Mouse (Mus musculus): Measurements from ENCODE around the gene Tspan15. TPM values are rescaled to one million over a fixed set of nuclear protein-coding genes. Genes with fewer than 3 reads are reported as not detected.

Tspan15 gene
- total and polyA plus RNA-seq, 3 experiments, result 6.1 to 17.7 (median 8.1) TPM

GRCm38 (mm10) chr10:62194461-62194860 lies 36.6 kb downstream of the Tspan15 start:
- H3K79me2 ChIP-seq (replicated peaks; ENCODE audit: control insufficient read depth, insufficient read depth, low read length), result no peaks in the 10 kb centered on the region
- no peaks in the 10 kb centered on the region for H3K27me3 ChIP-seq (ENCODE audit: control insufficient read depth, insufficient read depth, low read length)
- TF ChIP-seq POLR2A (IDR thresholded peaks at IDR 0.05; ENCODE audit: insufficient read depth, low read depth, low read length), result no peak
- no peak for TF ChIP-seq CTCF (IDR thresholded peaks at IDR 0.05)
- no peak for TF ChIP-seq EP300 (IDR thresholded peaks at IDR 0.05; ENCODE audit: insufficient read depth, low read depth, low read length)
- no peak overlapping the region for H3K9ac ChIP-seq (ENCODE audit: low read depth, low read length)
- H3K27ac ChIP-seq, result no peak overlapping the region
- H3K4me3 ChIP-seq, result no peak overlapping the region
- intact Hi-C loops (cut with DNase I), result loop anchor here (5.0 kb wide), 1 partner anchor 293 kb away; the partner anchor contains the start of gene Vps26a
- 72% methylated on average over 5 of the region's 5 CpGs for WGBS
- no peak for DNase-seq
- 0 out of 2 replicates have a peak, but pooled peaks cover 2% of the 10 kb centered on the region for H3K36me3 ChIP-seq (ENCODE audit: control insufficient read depth, insufficient read depth, low read length)
- 0 out of 2 replicates have a peak, but pooled peaks cover 2% of the 10 kb centered on the region for H3K4me1 ChIP-seq (ENCODE audit: control insufficient read depth, insufficient read depth, low read length)

DNA sequence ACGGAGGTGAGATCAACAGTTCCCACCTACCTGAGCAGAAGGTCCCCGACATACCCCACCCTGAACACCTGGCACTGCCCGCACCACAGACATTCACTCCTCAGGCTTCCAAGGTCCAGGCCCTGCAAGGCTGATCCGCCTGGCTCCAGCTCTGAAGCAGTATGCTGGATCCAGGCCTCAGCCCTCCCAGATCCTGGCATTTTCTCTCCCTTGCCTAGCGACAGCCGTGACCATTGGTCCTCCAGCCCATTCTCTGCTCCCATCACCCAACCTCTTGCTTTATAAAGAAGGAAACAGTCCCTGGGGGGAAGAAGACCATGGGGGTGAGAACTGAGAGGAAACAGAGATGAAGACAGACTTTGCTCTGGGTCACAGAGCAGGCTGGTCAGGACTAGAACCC lies 37.0 kb downstream of the Tspan15 start:
- no peak for DNase-seq
- Histone ChIP-seq H3K4me3 (no peak overlapping the region), H3K79me2 (replicated peaks; ENCODE audit: control insufficient read depth, insufficient read depth, low read length) (no peaks in the 10 kb centered on the region), H3K27ac (no peak overlapping the region), H3K36me3 (ENCODE audit: control insufficient read depth, insufficient read depth, low read length) (no peaks in the 10 kb centered on the region), H3K27me3 (ENCODE audit: control insufficient read depth, insufficient read depth, low read length) (no peaks in the 10 kb centered on the region), H3K9ac (ENCODE audit: low read depth, low read length) (no peak overlapping the region), H3K4me1 (ENCODE audit: control insufficient read depth, insufficient read depth, low read length) (0 out of 2 replicates have a peak, but pooled peaks cover 2% of the 10 kb centered on the region)
- intact Hi-C loops (cut with DNase I), result loop anchor here (5.0 kb wide), 1 partner anchor 293 kb away; the partner anchor contains the start of gene Vps26a
- WGBS, result 88% methylated on average over 6 of the region's 6 CpGs
- no peak for TF ChIP-seq CTCF (IDR thresholded peaks at IDR 0.05)
- no peak for TF ChIP-seq POLR2A (IDR thresholded peaks at IDR 0.05; ENCODE audit: insufficient read depth, low read depth, low read length)
- no peak for TF ChIP-seq EP300 (IDR thresholded peaks at IDR 0.05; ENCODE audit: insufficient read depth, low read depth, low read length)

DNA sequence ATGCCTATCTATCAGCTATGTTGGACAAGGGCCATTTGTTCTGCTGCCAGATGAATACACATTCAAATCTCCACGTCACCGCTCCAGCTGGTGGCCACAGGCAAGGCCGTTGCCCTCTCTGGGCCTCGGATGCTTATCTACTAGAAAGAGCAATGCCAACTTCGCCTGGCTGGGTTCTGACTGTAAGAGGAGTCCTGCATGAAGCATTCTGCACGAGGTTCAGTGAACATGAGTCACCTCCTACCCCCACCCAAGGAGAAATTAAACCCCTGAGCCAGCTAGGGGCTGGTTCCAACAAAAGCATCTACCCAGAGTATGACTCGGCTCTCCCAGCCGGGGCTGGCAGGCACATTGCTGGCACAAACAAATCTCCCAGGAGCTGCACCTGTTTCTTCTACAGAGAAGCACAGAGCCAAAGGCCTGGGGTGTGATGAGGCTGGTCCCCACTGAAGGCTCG lies 38.3 kb downstream of the Tspan15 start:
- intact Hi-C loops (cut with DNase I), result loop anchor here (5.0 kb wide), 1 partner anchor 295 kb away; the partner anchor contains the start of gene Vps26a
- peak in 1 of 2 experiments; percentile 47 for DNase-seq
- Histone ChIP-seq H3K4me1 (ENCODE audit: control insufficient read depth, insufficient read depth, low read length) (no peaks in the 10 kb centered on the region), H3K4me3 (no peak overlapping the region), H3K79me2 (replicated peaks; ENCODE audit: control insufficient read depth, insufficient read depth, low read length) (no peaks in the 10 kb centered on the region), H3K36me3 (ENCODE audit: control insufficient read depth, insufficient read depth, low read length) (no peaks in the 10 kb centered on the region), H3K9ac (ENCODE audit: low read depth, low read length) (no peak overlapping the region), H3K27me3 (ENCODE audit: control insufficient read depth, insufficient read depth, low read length) (no peaks in the 10 kb centered on the region), H3K27ac (no peak overlapping the region)
- WGBS, result 45% methylated on average over 9 of the region's 9 CpGs
- no peak for TF ChIP-seq POLR2A (IDR thresholded peaks at IDR 0.05; ENCODE audit: insufficient read depth, low read depth, low read length)
- TF ChIP-seq CTCF (IDR thresholded peaks at IDR 0.05), result no peak

- TF ChIP-seq EP300 (IDR thresholded peaks at IDR 0.05; ENCODE audit: insufficient read depth, low read depth, low read length) (no peak), POLR2A (IDR thresholded peaks at IDR 0.05; ENCODE audit: insufficient read depth, low read depth, low read length) (no peak), CTCF (IDR thresholded peaks at IDR 0.05) (no peak)
- H3K79me2 ChIP-seq (replicated peaks; ENCODE audit: control insufficient read depth, insufficient read depth, low read length), result no peaks in the 10 kb centered on the region
- H3K36me3 ChIP-seq (ENCODE audit: control insufficient read depth, insufficient read depth, low read length), result no peaks in the 10 kb centered on the region
- intact Hi-C loops (cut with DNase I), result loop anchor here (5.0 kb wide), 1 partner anchor 296 kb away; the partner anchor contains the start of gene Vps26a
- WGBS, result 96% methylated on average over 7 of the region's 7 CpGs
- no peak for DNase-seq
- no peak overlapping the region for H3K27ac ChIP-seq
- H3K4me3 ChIP-seq, result no peak overlapping the region
- no peaks in the 10 kb centered on the region for H3K4me1 ChIP-seq (ENCODE audit: control insufficient read depth, insufficient read depth, low read length)
- H3K27me3 ChIP-seq (ENCODE audit: control insufficient read depth, insufficient read depth, low read length), result no peaks in the 10 kb centered on the region
- no peak overlapping the region for H3K9ac ChIP-seq (ENCODE audit: low read depth, low read length)
Measured at GRCm38 (mm10) chr10:62190821-62191220, 40.2 kb downstream of the Tspan15 start.

GRCm38 (mm10) chr10:62189910-62190309 lies 41.1 kb downstream of the Tspan15 start:
- peak in 1 of 2 experiments; percentile 45 for DNase-seq
- Histone ChIP-seq H3K9ac (ENCODE audit: low read depth, low read length) (no peak overlapping the region), H3K36me3 (ENCODE audit: control insufficient read depth, insufficient read depth, low read length) (no peaks in the 10 kb centered on the region), H3K4me1 (ENCODE audit: control insufficient read depth, insufficient read depth, low read length) (no peaks in the 10 kb centered on the region), H3K4me3 (peak overlapping the region; percentile 26), H3K27ac (peak overlapping the region; percentile 73), H3K79me2 (replicated peaks; ENCODE audit: control insufficient read depth, insufficient read depth, low read length) (no peaks in the 10 kb centered on the region), H3K27me3 (ENCODE audit: control insufficient read depth, insufficient read depth, low read length) (no peaks in the 10 kb centered on the region)
- intact Hi-C loops (cut with DNase I), result loop anchor here (5.0 to 10.0 kb wide), 4 partner anchors 195 to 315 kb away; partner anchors contain the start of gene Vps26a
- TF ChIP-seq CTCF (IDR thresholded peaks at IDR 0.05) (no peak), EP300 (IDR thresholded peaks at IDR 0.05; ENCODE audit: insufficient read depth, low read depth, low read length) (no peak), POLR2A (IDR thresholded peaks at IDR 0.05; ENCODE audit: insufficient read depth, low read depth, low read length) (no peak)
- 83% methylated on average over 4 of the region's 4 CpGs for WGBS

- no peaks in the 10 kb centered on the region for H3K36me3 ChIP-seq (ENCODE audit: control insufficient read depth, insufficient read depth, low read length)
- H3K27me3 ChIP-seq (ENCODE audit: control insufficient read depth, insufficient read depth, low read length), result no peaks in the 10 kb centered on the region
- TF ChIP-seq CTCF (IDR thresholded peaks at IDR 0.05), result no peak
- WGBS, result 38% methylated on average over 3 of the region's 3 CpGs
- intact Hi-C loops (cut with DNase I), result loop anchor here (10.0 kb wide), 3 partner anchors 195 to 315 kb away; no protein-coding TSS in a partner anchor
- H3K4me3 ChIP-seq, result no peak overlapping the region
- no peak overlapping the region for H3K9ac ChIP-seq (ENCODE audit: low read depth, low read length)
- H3K79me2 ChIP-seq (replicated peaks; ENCODE audit: control insufficient read depth, insufficient read depth, low read length), result no peaks in the 10 kb centered on the region
- no peak for DNase-seq
- H3K27ac ChIP-seq, result peak overlapping the region; percentile 73
- no peaks in the 10 kb centered on the region for H3K4me1 ChIP-seq (ENCODE audit: control insufficient read depth, insufficient read depth, low read length)
Measured at GRCm38 (mm10) chr10:62189303-62189702, 41.7 kb downstream of the Tspan15 start.
